Mouse (Mus musculus): ENCODE measurements around the gene Fam43b.
A peak's percentile ranks its signal among the peaks of the same experiment; 100 is the strongest.

Fam43b gene

GRCm38 (mm10) chr4:138352692-138353091 lies 43.6 kb downstream of the Fam43b start:
- no peak for DNase-seq (ENCODE audit: low read depth, low spot score)

DNA sequence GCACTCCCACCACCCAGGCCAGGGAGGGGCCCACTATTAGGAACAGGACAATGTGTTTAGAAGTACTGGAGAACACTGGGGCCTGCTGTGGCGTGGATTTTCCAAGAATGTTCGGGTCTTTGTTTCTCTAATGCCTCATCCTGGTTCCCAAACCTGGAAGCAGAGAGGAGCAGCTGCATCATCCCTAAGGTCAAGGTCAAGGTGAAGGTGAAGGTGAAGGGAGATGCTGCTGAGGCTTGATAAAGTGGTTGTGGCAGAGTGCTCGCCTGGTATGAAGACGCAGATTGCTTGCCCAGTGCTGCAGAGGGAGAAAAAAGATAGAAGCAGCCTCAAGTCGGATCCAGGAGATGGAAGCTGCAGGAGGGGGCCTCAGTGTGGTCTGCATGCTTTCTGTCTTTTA lies 44.5 kb downstream of the Fam43b start:
- DNase-seq (ENCODE audit: low read depth, low spot score): peak; percentile 63

DNA sequence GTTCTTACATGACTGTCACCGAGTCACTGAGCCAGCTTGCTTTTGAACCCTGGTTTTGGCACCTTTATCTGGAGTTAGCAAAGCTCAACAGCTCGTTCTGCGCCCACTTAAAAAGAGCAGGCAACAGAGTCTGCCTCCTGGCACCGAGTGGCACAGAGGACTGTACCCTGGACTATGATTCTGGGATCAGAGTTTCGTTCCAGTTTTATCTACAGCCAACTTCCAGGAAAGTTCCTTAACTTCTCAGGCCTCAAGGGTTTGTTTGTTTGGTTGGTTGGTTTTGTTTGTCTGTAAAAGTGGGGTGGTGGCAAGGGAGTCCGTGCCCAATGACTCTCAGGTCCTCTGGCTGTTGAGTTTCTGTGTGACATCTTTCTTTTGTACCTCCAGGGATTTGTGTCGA lies 47.6 kb downstream of the Fam43b start:
- DNase-seq (ENCODE audit: low read depth, low spot score): no peak

GRCm38 (mm10) chr4:138347280-138347679 lies 49.0 kb downstream of the Fam43b start:
- DNase-seq (ENCODE audit: low read depth, low spot score): no peak

DNA sequence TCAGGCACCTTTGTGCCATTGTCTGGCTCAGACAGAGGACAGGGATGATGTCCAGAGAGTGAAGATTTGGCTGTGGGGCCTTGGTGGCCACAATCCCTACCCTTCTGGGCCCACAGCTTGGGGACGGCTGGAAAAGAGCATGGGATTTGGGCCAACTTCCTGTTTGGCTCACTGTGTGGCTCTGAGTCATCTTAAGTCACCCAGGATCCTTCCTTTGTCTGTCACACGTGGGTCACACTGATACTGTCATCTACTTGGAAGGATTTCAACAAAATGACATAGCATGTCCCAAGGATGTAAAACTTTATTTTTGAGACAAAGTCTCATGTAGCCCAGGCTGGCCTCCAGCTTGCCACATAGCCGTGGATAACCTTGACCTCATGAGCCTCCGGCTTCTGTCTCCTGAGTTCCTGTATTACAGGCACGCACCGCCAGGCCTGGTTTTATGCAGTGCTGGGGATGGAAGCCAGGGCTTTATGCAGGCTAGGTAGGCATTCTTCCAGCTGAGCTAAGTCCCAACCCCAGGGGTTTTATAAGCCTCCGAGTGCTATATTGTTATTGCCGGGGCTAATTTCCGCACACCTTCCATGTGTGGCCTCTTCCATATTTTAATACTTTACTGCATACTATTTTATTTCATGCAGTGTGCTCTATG lies 51.3 kb downstream of the Fam43b start:
- DNase-seq (ENCODE audit: low read depth, low spot score): no peak
